Mouse (Mus musculus) brain, embryonic 14.5 days (tissue): ENCODE data around the gene En1. TPM values are rescaled to one million over a fixed set of nuclear protein-coding genes. Genes with fewer than 3 reads are reported as not detected.

Experiments used
- DNase-seq: peaks from one replicate; pipeline ENCODE4 v3.0.0-alpha.2; 2011; ENCODE audit warnings: low read depth
- CTCF ChIP-seq: fragments of 200-500 bp; IDR thresholded peaks from 2 replicates; pipeline ENCODE4 v1.5.1; 2012; ENCODE audit warnings: inconsistent platforms, mild to moderate bottlenecking, moderate library complexity, borderline replicate concordance; ENCODE audit not compliant: insufficient read depth, insufficient read length; ENCODE audit errors: extremely low read depth
- POLR2A ChIP-seq: fragments of 200-500 bp; IDR thresholded peaks from 2 replicates; pipeline ENCODE4 v1.6.1; 2012; ENCODE audit warnings: mild to moderate bottlenecking, inconsistent platforms, borderline replicate concordance; ENCODE audit not compliant: poor library complexity, insufficient read depth, insufficient read length, severe bottlenecking; ENCODE audit errors: extremely low read depth
- polyA plus RNA-seq: library from polyadenylated mRNA; depleted of rRNA; stranded (reverse); fragments of >200 nt; gene quantifications from 2 replicates; pipeline ENCODE4 v1.2.3, GENCODE M21; 2012

En1 gene
- polyA plus RNA-seq, 1 experiment: 17.2 TPM

- peak; percentile 53 for DNase-seq
- TF ChIP-seq POLR2A: no peak
- TF ChIP-seq CTCF: no peak
These were observed 848 bp downstream of the En1 start for GRCm38 (mm10) chr1:120602876-120603655.

GRCm38 (mm10) chr1:120603656-120604051, 1.4 kb downstream of the En1 start:
- no peak for DNase-seq
- TF ChIP-seq POLR2A (no peak), CTCF (no peak)

GRCm38 (mm10) chr1:120604431-120605142, 2.4 kb downstream of the En1 start:
- DNase-seq: no peak
- TF ChIP-seq CTCF (no peak), POLR2A (no peak)

- TF ChIP-seq CTCF (no peak), POLR2A (no peak)
These were observed 2.9 kb downstream of the En1 start for GRCm38 (mm10) chr1:120605143-120605435.

GRCm38 (mm10) chr1:120605521-120606310, 3.5 kb downstream of the En1 start:
- DNase-seq: no peak
- TF ChIP-seq POLR2A (no peak), CTCF (no peak)

More at GRCm38 (mm10) chr1:120605143-120605435, 2.9 kb downstream of the En1 start:
- DNase-seq: no peak

GRCm38 (mm10) chr1:120606641-120607575, 4.7 kb downstream of the En1 start:
- TF ChIP-seq CTCF: no peak
- no peak for TF ChIP-seq POLR2A
- DNase-seq: peak; percentile 79

GRCm38 (mm10) chr1:120607576-120608400, 5.6 kb downstream of the En1 start:
- DNase-seq: peak; percentile 53
- TF ChIP-seq CTCF (no peak), POLR2A (no peak)

GRCm38 (mm10) chr1:120608461-120608860, 6.2 kb downstream of the En1 start:
- TF ChIP-seq POLR2A (no peak), CTCF (no peak)
- no peak for DNase-seq

- TF ChIP-seq POLR2A: no peak
- no peak for TF ChIP-seq CTCF
These were observed 7.4 kb downstream of the En1 start for GRCm38 (mm10) chr1:120609611-120610010.

GRCm38 (mm10) chr1:120613461-120614306, 11.5 kb downstream of the En1 start:
- no peak for DNase-seq
- TF ChIP-seq CTCF: no peak

More at GRCm38 (mm10) chr1:120609611-120610010, 7.4 kb downstream of the En1 start:
- no peak for DNase-seq
